Mouse (Mus musculus) frontal cortex, postnatal 10 days (tissue): ENCODE measurements around the gene Tnfrsf9.
"Not testable (repeated sequence)": the region's sequence is repeated elsewhere in the genome, so short reads cannot be mapped to it uniquely, and the experiment has no call there.

ENCODE experiments used
- DNase-seq, 2 experiments: peaks; one replicate each; pipeline ENCODE4 v3.0.0; 2022; ENCODE audit warnings: low spot score in 2 of 2, mixed read lengths in 1 of 2

The Tnfrsf9 gene

DNA sequence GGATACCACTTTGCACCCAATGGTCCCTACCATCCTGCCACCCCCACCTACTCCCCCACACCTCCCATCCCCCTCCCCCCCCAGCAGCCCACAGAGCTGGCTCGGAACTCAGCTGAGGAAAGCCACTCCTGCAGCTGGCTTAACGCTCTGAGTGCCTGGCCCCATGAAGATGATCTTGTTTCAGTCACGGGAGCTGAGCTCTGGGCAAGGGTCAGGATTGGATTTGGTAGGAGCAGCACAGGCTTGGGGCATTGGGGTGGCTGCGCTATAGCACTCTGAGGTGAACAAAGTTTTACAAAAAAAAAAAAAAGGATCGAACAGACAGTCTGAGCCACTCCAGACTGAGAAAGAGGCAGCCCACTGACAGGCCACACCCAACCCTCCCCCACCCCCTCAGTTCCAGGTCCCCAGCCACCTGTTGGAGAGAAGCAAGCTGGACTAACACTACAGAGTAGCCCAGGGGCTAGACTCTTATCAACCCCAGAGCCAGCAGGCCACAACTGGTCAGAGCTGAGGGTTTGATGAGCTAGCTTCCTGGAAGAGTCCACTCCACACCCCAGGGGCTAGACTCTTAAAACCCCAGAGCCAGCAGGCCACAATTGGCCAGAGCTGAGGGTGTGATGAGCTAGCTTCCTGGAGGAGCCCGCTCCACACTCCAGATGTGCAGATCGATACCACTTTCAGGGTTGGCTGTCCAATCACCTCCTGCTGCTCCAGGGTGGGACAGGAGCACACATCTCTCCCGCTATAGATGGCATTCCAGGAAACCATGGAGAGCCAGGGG lies 19.5 kb upstream of the Tnfrsf9 start:
- DNase-seq: no peak

DNA sequence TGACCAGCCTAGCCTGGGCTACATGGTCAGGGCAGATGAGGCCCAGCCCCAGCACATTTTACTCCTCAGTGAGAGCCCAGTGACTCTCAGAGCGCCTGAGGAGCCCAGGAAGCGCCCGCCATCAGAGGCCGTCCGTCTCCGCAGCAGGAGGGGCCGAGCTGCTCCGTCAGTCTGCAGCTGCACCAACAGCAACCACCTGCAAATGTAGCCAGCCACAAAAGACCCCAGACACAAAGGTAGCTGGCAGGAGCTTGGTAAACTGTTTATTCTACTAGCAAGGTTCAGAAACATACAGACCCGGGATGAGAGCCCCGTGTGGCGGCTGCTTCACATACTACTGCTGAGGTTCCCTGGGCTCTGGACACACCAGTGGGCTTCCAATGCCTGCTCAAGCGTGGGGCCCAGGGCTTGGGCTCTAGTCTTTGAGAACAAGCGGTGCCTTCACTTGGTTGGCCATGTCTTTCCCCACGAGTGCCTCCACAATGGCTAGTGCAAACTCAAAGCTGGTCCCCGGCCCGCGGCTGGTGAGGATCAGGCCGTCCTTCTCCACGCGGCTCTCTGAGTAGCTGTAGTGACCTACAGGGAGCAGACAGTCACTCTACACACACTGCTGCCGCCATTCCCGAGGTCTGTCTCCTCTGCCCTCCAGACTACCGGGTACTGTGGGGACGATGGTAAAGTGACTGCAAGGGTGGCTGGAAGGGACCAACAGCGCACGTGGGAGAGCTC lies 17.3 kb upstream of the Tnfrsf9 start:
- no peak for DNase-seq

DNA sequence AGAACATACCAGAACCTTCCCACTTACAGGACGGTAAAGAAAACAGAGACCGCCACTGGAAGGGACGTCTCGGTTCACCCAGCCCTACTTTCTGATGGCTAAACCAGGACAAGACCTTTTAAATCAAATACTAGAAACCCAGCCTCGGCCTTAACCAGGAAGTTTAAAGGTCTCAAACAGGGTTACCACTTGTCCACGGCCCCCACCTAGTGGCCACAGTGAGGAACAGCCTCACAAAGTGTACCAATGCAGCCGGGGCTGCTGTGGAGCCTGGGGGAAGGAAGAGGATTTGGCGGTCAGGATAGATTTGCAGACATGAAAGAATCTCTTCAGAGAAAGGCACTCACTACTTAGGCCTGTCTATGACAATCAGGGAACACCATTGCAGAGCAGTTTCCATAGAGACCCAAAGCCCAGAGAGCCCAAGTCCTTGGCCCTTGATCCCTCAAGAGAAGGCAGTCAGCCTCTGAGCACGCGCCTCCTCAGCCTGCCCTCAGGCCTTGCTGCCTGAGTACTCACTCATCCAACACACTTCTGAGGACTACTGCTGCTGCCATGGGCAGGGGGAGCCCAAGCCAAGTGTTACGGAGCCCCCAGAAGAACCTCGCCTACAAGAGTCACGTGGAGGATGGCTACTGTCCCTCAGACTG lies 15.5 kb upstream of the Tnfrsf9 start:
- DNase-seq: peak in 1 of 2 experiments; percentile 52

DNA sequence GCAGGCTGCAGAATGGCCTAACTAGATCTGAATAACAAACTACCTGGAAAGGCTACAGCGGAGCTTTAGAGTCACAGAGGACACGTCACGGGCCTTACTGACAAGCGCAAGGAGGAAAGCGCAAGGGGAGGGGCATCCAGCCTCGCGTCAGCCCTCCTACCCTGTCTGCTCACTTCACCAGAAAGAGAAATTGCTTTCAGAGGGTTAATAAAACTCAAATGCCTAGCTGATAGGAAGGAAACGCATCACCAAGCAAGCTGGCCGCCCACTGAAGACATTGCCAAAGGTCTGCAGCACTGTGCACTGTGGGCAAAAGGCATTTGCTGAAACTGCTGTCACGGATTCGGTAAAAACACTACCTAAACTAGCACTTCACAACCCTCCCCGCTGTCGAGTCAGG lies 13.9 kb upstream of the Tnfrsf9 start:
- DNase-seq: no peak

DNA sequence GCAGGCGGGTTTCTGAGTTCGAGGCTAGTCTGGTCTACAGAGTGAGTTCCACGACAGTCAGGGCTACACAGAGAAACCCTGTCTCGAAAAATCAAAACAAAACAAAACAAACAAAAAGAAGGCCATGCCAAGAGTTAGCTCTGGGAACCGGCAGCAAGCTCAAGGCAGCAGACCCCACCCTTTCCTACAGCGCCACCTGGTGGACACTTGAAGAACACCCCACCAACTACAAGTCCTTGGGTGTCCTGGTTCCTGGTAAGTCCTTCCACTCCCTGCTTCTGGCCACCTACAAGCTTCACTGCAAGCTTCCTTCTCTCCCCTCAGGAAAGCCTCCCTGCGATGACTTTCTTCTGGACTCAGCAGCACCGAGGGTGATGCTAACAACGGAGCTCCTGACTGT lies 12.7 kb upstream of the Tnfrsf9 start:
- peak in 1 of 2 experiments; percentile 72 for DNase-seq

DNA sequence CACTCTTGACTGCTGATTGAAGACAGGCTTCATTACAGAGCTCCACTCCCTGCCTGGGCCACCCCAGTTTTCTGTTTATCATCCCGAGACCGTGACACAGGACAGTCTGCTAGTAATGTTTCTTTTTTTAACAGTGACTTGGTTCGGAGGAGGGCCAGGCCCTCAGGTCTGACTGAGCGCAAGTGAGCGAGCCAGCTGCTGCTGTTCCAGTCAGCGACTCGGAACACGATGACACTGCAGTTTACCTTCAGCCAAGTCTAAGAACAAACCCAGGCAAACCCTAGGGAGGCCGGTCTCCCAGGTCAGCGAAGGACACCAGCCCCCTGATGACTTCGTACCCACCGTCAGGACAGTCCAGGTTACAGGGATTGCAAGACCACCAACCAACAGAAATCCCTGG lies 12.3 kb upstream of the Tnfrsf9 start:
- no peak for DNase-seq

DNA sequence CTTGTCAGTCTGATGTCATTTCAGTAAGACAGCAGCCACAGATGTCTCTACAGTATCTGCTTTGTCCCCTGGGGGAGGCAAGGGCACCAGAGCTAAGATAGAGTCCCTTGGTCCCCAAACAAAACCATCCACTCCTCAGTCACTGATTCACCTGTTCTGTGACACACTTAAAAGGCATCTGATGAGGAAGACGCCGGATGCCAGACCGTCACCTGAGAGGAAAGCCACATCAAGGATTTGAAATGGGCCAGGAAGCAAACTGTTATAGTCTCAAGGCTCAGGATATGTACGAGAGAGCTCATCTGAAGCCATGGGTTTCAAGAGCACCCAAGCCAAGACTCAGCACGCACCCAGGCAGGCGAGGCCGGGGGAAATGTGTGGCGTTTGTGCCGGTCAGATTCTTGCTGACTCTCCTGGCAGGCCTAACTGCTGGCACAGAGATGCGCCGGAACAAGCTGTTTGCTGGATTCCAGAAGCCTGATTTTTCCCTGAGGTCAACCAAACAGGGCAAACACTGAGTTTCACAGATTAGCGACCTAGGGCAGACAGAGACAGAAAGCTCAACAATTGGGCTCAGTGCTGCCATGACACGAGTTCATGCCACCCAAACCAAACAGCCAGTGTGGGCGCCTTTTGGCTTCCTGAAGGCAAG lies 11.1 kb upstream of the Tnfrsf9 start:
- DNase-seq: no peak

DNA sequence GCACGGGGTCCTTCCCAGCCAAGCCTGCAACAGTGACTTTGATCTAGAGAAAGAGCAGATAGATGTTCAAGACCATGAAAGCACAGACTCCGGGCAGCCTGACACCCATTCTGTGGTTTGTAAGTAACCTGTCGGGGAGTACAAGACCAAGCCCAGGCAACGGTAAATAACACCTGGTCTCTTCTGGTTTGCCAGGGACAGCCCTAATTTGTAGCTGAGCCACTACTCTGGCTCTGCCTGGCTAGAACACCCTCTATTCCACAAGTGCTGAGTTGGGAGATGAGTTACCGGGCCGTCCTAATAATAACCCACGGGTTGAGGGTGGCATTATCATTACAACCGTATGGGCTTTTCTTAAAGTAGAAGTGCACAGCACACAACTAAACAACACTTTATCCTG lies 7.3 kb upstream of the Tnfrsf9 start:
- DNase-seq: no peak

DNA sequence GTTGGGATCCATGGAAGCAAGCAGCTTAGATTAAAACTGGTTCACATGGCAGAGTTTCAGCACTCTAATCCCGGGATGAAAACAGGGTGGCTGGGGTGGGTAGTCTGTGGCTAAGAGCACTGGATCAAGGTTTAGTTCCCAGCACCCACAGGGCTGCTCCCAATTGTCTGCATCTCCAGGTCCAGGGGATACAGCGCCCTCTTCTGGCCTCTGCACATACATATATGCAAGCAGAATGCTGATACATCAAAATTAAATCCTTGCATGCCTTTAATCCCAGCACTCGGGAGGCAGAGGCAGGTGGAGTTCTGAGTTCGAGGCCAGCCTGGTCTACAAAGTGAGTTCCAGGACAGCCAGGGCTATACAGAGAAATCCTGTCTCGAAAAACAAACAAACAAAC lies 5.8 kb upstream of the Tnfrsf9 start:
- not testable (repeated sequence) for DNase-seq

DNA sequence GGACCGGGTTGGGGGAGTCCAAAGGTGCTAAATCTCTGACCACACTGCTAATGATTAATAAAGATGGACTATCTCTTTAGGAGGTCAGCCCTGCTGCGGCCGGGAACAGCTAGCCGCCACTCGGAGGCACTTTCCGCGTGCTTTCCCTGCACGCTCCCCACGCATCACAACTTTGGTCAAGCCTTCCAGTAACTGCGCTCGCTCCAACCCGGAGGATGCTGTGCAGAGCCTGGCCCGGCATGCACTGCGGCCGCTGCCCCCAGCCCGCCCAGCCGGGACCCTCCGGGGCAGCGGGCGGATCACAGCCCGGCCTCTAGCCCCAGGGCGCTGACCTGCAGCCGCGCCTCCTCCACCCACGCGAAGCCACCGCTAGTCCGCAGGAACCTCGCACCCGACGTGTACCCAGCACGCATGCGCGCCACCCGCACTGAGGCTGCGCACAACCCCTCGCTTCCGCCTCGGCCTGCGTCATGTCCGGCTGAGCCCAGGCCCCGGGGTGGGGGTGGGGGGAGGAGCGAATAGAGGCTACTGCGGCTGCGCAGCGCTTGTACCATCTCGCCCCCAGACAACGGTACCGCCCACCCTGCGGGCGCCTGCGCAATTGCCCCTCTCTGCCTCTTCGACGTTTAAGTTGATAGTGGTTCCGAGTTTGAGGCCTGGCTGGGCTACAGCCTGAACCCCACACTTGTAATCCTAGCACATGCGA lies 4.8 kb upstream of the Tnfrsf9 start:
- peak; percentile 95 to 98 for DNase-seq

DNA sequence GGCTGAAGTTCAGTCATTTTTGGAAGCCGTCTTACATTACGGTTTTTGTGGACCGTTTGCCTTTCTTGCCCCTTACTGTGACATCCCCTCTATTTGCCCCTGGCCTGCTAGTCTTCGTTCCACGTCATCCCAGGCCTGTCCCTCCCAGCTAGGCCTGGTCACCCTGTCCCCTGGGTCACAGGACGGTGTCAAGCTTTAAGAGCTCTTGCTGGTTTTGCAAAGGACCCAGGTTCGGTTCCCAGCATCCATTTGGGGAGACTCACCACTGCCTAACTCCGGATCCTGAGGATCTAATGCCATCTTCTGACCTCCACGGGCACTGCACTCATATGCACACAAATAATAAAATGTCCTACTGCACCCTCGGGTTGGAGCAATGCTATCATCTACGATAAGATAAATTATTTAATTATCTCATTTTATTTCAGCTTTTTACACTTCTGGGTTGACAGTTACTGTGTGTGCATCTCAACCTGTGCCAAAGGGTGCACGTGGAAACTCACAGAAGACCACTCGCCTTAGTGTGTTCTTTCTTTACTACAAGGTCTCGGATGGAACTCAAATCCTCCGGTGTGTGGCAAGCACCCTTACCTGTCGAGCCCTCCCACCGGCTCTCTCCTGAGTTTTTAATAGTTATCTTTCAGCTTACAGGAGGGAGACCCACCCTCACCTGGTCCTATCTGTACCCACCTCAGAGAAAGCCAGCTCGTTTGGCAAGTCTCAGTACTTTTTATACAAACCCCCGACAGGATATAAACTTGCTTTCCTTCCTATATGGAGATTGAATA lies 4.0 kb upstream of the Tnfrsf9 start:
- DNase-seq: peak in 1 of 2 experiments; percentile 52

DNA sequence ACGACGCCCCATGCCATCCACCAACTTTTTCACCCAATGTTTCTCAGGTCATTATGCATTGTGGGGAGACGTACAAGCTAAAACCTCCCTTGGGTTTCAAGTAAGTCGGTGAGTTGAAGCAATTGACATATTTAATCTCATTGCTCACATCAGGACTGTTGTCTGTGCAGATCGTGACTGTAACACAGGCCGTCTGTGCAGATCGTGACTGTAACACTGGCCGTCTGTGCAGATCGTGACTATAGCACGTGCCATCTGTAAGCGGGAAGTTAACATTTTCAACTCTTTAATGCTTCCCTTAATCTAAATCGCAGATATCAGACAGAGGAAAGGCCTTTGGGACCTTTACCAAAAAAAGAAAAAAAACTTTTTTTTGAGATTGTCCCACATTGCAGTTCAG lies 619 bp upstream of the Tnfrsf9 start:
- DNase-seq: no peak

DNA sequence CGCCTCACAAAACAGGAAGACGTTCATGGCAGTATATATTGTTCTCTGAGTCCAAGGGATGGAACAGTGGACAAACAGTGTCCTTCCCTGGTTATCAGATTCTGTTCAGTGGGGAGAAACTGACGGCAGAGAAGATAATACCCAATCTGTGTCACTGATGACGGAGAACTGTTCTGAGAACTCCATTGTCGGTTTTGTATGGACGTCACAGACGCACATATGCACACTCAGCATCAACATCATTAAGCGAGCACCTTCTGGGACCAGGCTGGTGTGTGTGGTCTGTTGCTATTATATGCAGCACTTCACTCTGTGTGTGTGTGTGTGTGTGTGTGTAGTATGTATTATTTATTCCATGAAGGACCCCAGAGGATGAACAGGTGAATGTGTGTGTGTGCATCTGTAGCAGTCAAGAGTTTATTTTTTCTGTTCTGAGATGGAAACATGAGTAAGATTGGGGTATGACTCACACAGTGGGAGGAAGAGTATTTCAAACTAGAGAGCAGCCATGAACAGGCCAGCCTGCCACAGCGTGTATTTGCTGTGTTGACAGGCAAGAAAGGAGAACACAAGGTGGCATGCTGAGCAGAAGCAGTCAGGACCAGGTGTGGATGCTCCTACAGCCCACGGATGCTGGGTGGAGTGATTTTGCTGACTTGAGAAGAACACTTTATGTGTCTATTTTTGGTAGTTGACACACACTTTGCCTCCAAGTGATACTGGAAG lies 982 bp downstream of the Tnfrsf9 start:
- no peak for DNase-seq

DNA sequence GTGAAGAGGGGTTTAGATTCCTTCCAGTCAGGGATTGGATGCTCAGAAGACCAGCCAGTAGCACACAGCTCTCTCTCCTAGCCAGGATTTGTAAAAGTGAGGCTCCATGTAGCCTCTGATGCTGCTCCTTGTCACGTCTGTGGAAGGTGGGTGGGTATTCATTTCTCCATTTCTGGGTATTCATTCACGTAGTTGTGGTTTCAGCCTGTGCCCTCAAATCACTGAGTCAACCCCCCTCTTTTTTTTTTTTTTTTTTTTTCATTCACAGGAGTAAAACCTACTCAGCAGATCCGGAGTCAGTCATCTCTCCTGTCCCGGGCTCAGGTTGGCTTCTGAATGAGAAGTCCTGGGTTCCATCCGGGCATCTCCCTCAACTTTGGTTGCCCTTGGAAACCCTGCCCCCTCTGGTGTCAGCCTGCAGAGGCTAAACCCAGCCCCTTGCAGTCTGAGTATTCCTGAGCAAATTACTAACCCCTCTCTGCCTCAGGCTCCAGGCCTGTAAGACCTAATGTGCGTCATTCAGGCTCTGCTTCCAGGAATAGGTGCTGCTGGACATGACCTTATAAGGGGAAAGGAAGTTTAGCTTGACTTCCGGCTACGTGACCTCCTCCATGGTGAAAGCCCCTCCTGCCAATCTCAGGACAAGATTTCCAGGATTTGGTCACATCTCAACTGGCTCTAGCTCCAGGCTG lies 3.1 kb downstream of the Tnfrsf9 start:
- no peak for DNase-seq

DNA sequence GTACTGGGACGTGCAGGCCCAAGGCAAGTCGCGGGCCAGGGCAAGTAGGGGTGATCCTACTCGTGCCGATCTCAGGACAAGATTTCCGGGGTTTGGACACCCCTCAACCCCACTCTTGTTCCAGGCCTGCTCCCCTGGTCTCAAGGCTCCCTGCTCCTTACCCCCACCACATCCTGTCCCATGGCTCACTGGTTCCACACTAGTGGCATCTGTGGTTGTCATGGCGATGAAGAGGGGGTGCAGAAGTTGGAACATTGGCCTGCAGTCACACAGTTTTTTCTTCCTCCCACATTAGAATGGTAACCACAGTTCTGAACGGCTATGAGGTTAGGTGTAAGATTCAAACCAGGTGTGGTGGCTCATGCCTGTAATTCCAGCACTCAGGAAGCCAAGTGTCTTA lies 6.8 kb downstream of the Tnfrsf9 start:
- no peak for DNase-seq

DNA sequence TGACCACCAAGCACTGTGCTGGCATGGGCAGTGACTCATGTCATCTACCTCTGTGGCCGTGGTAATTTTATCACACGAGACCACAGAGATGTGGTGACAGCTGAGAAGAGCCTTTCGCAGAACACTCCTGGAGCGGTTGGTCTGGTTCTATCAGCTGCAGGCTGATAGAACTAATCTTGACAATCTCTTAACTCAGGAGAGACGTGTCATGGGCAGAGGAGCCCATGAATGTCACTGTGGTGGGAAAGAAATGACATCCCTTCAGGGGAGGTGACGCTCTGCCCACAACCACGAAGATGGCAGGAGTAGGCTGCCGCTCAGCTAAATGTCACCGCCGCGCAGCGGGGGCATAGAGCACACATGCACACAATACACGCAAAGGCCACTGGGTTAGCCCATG lies 9.9 kb downstream of the Tnfrsf9 start:
- DNase-seq: no peak

DNA sequence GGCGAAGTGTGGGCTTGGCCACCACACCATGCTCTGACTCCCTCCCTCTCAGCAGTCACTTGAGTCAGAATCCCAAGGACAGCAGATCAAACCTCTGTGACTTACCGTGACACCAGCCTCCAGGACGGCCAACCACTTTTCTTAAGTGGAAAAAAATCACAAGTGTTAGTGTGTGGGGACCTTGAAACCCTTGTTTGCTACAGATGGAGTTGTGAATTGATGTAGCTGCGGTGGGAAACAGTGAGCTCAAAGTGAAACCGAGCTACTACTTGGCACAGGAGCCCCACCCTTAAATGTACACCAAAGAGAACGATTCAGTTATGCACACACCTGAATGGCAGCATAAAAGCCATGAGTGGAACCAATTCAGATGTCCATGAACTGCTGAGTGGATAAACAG lies 10.6 kb downstream of the Tnfrsf9 start:
- no peak for DNase-seq

DNA sequence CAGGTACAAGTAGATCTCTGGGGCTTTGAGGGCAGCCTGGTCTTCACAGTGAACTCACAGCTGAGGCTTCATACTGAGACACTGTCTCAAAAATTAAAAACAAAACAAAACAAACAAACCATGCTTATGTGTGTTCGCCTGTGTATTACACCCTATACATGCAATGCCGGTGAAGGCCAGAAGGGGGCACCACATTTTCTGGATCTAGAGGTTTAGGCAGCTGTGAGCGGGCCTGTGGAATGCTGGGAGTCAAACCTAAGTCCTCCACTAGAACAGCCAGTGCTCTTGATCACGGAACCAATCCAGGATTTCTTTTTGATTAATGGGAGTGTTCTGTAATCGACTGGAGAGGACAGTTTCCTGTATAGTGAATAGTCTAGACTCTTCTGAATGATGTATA lies 11.6 kb downstream of the Tnfrsf9 start:
- no peak for DNase-seq

DNA sequence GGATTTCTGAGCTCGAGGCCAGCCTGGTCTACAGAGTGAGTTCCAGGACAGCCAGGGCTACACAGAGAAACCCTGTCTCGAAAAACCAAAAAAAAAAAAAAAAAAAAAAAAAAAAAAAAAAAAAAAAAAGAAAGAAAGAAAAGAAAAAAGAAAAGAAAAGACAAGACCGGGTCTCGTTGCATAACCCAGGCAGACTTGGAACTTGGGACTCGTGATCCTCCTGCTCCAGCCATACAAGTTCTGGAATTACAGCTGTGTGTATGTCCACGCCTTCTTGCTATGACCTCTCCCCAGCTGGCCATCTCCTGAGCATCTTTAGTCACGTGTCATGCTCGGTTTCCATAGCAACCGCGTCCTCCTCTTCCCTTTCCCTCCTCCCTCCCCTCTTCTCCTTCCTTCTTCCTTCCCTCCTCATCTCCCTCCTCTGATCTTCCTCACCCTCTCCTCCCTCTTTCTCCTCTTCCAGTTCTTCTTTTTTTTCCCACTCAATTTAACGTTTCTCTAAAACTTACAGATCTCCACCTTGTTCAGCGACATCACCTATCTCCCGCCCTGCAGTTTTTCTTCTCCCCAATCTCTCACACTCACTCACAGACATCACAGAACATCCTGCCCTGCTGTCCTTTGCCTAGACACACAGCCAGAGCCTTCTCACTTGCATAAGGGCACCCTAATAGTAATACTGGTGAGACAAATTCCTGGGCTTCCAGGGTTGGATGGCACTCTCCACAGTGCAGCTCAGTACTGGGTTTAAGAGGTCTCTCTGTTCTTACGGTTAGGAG lies 12.8 kb downstream of the Tnfrsf9 start:
- no peak for DNase-seq
